Mouse (Mus musculus): Measurements from ENCODE around the gene Ticrr. TPM values are rescaled to one million over a fixed set of nuclear protein-coding genes. Genes with fewer than 3 reads are reported as not detected.

Ticrr gene
- polyA plus RNA-seq, 1 experiment from 2014 or later = 7.7 TPM

GRCm38 (mm10) chr7:79696495-79696894 is 36.5 kb downstream of the Ticrr start:
- H3K36me3 ChIP-seq = peaks cover 87% of the 10 kb centered on the region
- H3K4me1 ChIP-seq (replicated peaks) = no peaks in the 10 kb centered on the region
- H3K27ac ChIP-seq (ENCODE audit: poor library complexity, severe bottlenecking) = no peak overlapping the region
- no peaks in the 10 kb centered on the region for H3K9me3 ChIP-seq (replicated peaks)
- no peak overlapping the region for H3K9ac ChIP-seq
- 85% methylated on average over 8 of the region's 8 CpGs for WGBS
- no peak for ATAC-seq (ENCODE audit: insufficient number of reproducible peaks, low FRiP score)
- no peaks in the 10 kb centered on the region for H3K27me3 ChIP-seq (replicated peaks)
- no peak overlapping the region for H3K4me2 ChIP-seq
- no peak overlapping the region for H3K4me3 ChIP-seq

- peaks cover 56% of the 10 kb centered on the region for H3K36me3 ChIP-seq
- H3K9me3 ChIP-seq (replicated peaks) = no peaks in the 10 kb centered on the region
- no peak for ATAC-seq (ENCODE audit: insufficient number of reproducible peaks, low FRiP score)
- H3K27ac ChIP-seq (ENCODE audit: poor library complexity, severe bottlenecking) = no peak overlapping the region
- no peak overlapping the region for H3K9ac ChIP-seq
- H3K4me2 ChIP-seq = peak overlapping the region; percentile 5
- no peaks in the 10 kb centered on the region; the same call in 1 of the 2 replicates for H3K27me3 ChIP-seq (replicated peaks)
- H3K4me3 ChIP-seq = no peak overlapping the region
- H3K4me1 ChIP-seq (replicated peaks) = 0 out of 2 replicates have a peak, but pooled peaks cover 3% of the 10 kb centered on the region
- WGBS = 44% methylated on average over 16 of the region's 16 CpGs
These were observed 42.8 kb downstream of the Ticrr start for GRCm38 (mm10) chr7:79702755-79703154.

GRCm38 (mm10) chr7:79705210-79705609 is 45.2 kb downstream of the Ticrr start:
- Histone ChIP-seq H3K36me3 (peaks cover 39% of the 10 kb centered on the region), H3K4me3 (no peak overlapping the region), H3K4me1 (replicated peaks) (0 out of 2 replicates have a peak, but pooled peaks cover 5% of the 10 kb centered on the region), H3K4me2 (no peak overlapping the region), H3K9ac (no peak overlapping the region), H3K9me3 (replicated peaks) (no peaks in the 10 kb centered on the region), H3K27me3 (replicated peaks) (peaks cover 18% of the 10 kb centered on the region), H3K27ac (ENCODE audit: poor library complexity, severe bottlenecking) (no peak overlapping the region)
- WGBS = 65% methylated on average over 5 of the region's 5 CpGs
- ATAC-seq (ENCODE audit: insufficient number of reproducible peaks, low FRiP score) = no peak

GRCm38 (mm10) chr7:79710130-79710607 is 50.2 kb downstream of the Ticrr start:
- peak overlapping the region; percentile 71 for H3K9ac ChIP-seq
- H3K36me3 ChIP-seq = peaks cover 5% of the 10 kb centered on the region
- 2% methylated on average over 55 of the region's 55 CpGs for WGBS
- H3K27ac ChIP-seq (ENCODE audit: poor library complexity, severe bottlenecking) = no peak overlapping the region
- H3K4me3 ChIP-seq = peak overlapping the region; percentile 47
- H3K9me3 ChIP-seq (replicated peaks) = no peaks in the 10 kb centered on the region
- peaks cover 36% of the 10 kb centered on the region for H3K27me3 ChIP-seq (replicated peaks)
- H3K4me1 ChIP-seq (replicated peaks) = peaks cover 11% of the 10 kb centered on the region
- ATAC-seq (ENCODE audit: insufficient number of reproducible peaks, low FRiP score) = peak; percentile 43; the same call in 1 of the 2 replicates
- H3K4me2 ChIP-seq = peak overlapping the region; percentile 79

GRCm38 (mm10) chr7:79710831-79711230 is 50.8 kb downstream of the Ticrr start:
- Histone ChIP-seq H3K9ac (0 out of 2 replicates have a peak overlapping the region, but pooled peaks have one; percentile 71), H3K4me2 (peak overlapping the region; percentile 79), H3K4me3 (peak overlapping the region; percentile 47), H3K27me3 (replicated peaks) (peaks cover 36% of the 10 kb centered on the region), H3K36me3 (peaks cover 5% of the 10 kb centered on the region), H3K4me1 (replicated peaks) (peaks cover 11% of the 10 kb centered on the region), H3K9me3 (replicated peaks) (no peaks in the 10 kb centered on the region), H3K27ac (ENCODE audit: poor library complexity, severe bottlenecking) (no peak overlapping the region)
- ATAC-seq (ENCODE audit: insufficient number of reproducible peaks, low FRiP score) = no peak
- WGBS = 34% methylated on average over 17 of the region's 17 CpGs

- Histone ChIP-seq H3K27ac (ENCODE audit: poor library complexity, severe bottlenecking) (no peak within 1 kb of the TSS), H3K9me3 (replicated peaks) (no peaks in the 10 kb centered on the region), H3K9ac (peak within 1 kb of the TSS; percentile 85), H3K4me1 (replicated peaks) (peaks cover 14% of the 10 kb centered on the region), H3K4me2 (peak within 1 kb of the TSS; percentile 95), H3K27me3 (replicated peaks) (peaks cover 21% of the 10 kb centered on the region), H3K4me3 (peak within 1 kb of the TSS; percentile 80), H3K36me3 (no peaks in the 10 kb centered on the region)
- peak; percentile 91 for ATAC-seq (ENCODE audit: insufficient number of reproducible peaks, low FRiP score)
- under 1% methylated on average over 53 of the region's 55 CpGs for WGBS
These were observed 55.4 kb downstream of the Ticrr start, which contains the start of gene Kif7 for GRCm38 (mm10) chr7:79715187-79715981. TSS of gene Kif7 (minus strand) at chr7:79715720.

- Histone ChIP-seq H3K9ac (peak overlapping the region; percentile 80), H3K9me3 (replicated peaks) (no peaks in the 10 kb centered on the region), H3K4me1 (replicated peaks) (peaks cover 11% of the 10 kb centered on the region; the same call in 1 of the 2 replicates), H3K4me3 (peak overlapping the region; percentile 73), H3K27ac (ENCODE audit: poor library complexity, severe bottlenecking) (no peak overlapping the region), H3K27me3 (replicated peaks) (peaks cover 25% of the 10 kb centered on the region), H3K4me2 (peak overlapping the region; percentile 89), H3K36me3 (no peaks in the 10 kb centered on the region)
- ATAC-seq (ENCODE audit: insufficient number of reproducible peaks, low FRiP score) = peak; percentile 80
- under 1% methylated on average over 48 of the region's 48 CpGs for WGBS
These were observed 61.5 kb downstream of the Ticrr start for GRCm38 (mm10) chr7:79721386-79721977.

GRCm38 (mm10) chr7:79727091-79727490 is 67.1 kb downstream of the Ticrr start:
- 0 out of 2 replicates have a peak, but pooled peaks cover under 1% of the 10 kb centered on the region for H3K4me1 ChIP-seq (replicated peaks)
- H3K27ac ChIP-seq (ENCODE audit: poor library complexity, severe bottlenecking) = no peak overlapping the region
- no peak overlapping the region for H3K4me2 ChIP-seq
- H3K4me3 ChIP-seq = no peak overlapping the region
- no peak overlapping the region for H3K9ac ChIP-seq
- H3K36me3 ChIP-seq = no peaks in the 10 kb centered on the region
- H3K27me3 ChIP-seq (replicated peaks) = peaks cover 48% of the 10 kb centered on the region
- 12% methylated on average over 2 of the region's 2 CpGs for whole genome bisulfite sequencing
- 0 out of 2 replicates have a peak, but pooled peaks have one; percentile 57 for ATAC-seq (ENCODE audit: insufficient number of reproducible peaks, low FRiP score)
- H3K9me3 ChIP-seq (replicated peaks) = no peaks in the 10 kb centered on the region

- Histone ChIP-seq H3K27me3 (replicated peaks) (peaks cover 45% of the 10 kb centered on the region), H3K4me3 (no peak overlapping the region), H3K36me3 (no peaks in the 10 kb centered on the region), H3K4me2 (no peak overlapping the region), H3K27ac (ENCODE audit: poor library complexity, severe bottlenecking) (no peak overlapping the region), H3K9ac (no peak overlapping the region), H3K9me3 (replicated peaks) (no peaks in the 10 kb centered on the region), H3K4me1 (replicated peaks) (no peaks in the 10 kb centered on the region)
- ATAC-seq (ENCODE audit: insufficient number of reproducible peaks, low FRiP score) = no peak
- WGBS = 26% methylated on average over 6 of the region's 6 CpGs
These were observed 68.2 kb downstream of the Ticrr start for GRCm38 (mm10) chr7:79728219-79728618.

- WGBS = 8% methylated on average over 8 of the region's 8 CpGs
- Histone ChIP-seq H3K4me1 (replicated peaks) (no peaks in the 10 kb centered on the region), H3K27me3 (replicated peaks) (peaks cover 38% of the 10 kb centered on the region), H3K36me3 (no peaks in the 10 kb centered on the region), H3K4me3 (no peak overlapping the region), H3K9ac (no peak overlapping the region), H3K27ac (ENCODE audit: poor library complexity, severe bottlenecking) (no peak overlapping the region), H3K9me3 (replicated peaks) (no peaks in the 10 kb centered on the region), H3K4me2 (no peak overlapping the region)
- ATAC-seq (ENCODE audit: insufficient number of reproducible peaks, low FRiP score) = no peak
These were observed 69.2 kb downstream of the Ticrr start for GRCm38 (mm10) chr7:79729169-79729568.

GRCm38 (mm10) chr7:79729743-79730370 is 69.9 kb downstream of the Ticrr start:
- WGBS = 56% methylated on average over 11 of the region's 11 CpGs
- H3K4me1 ChIP-seq (replicated peaks) = no peaks in the 10 kb centered on the region
- no peaks in the 10 kb centered on the region for H3K36me3 ChIP-seq
- peaks cover 38% of the 10 kb centered on the region for H3K27me3 ChIP-seq (replicated peaks)
- no peaks in the 10 kb centered on the region for H3K9me3 ChIP-seq (replicated peaks)
- no peak for ATAC-seq (ENCODE audit: insufficient number of reproducible peaks, low FRiP score)
- no peak overlapping the region for H3K27ac ChIP-seq (ENCODE audit: poor library complexity, severe bottlenecking)
- H3K4me2 ChIP-seq = no peak overlapping the region
- H3K9ac ChIP-seq = no peak overlapping the region
- no peak overlapping the region for H3K4me3 ChIP-seq
